In genomic region chrX:152135195-152135594, GRCm38 (mm10) we compare ENCODE assay signal across 14 mouse cellular contexts. TPM values are rescaled to one million over a fixed set of nuclear protein-coding genes. Genes with fewer than 3 reads are reported as not detected.
DNase-seq lines count a peak whose midpoint lies in the region.
"Had no signal": no experiment of that assay in that cellular context is flagged by ENCODE, and none has a peak within 500 bp of the region (broad histone marks: within the 10 kb centered on the region; RNA-seq: fewer than 3 reads in every experiment).

No protein-coding gene starts in this region.

- intact Hi-C loops in heart, postnatal 25 days (cut with DNase I) = no loop called here

- peak; percentile 83 for DNase-seq in heart, adult 11 months
- no peak for DNase-seq in heart, postnatal 25 days (ENCODE audit: low spot score)
- peak; percentile 28 for DNase-seq in lung, postnatal 10 days
- DNase-seq in lung, postnatal 14 days = no peak
- peak; percentile 18 for DNase-seq in NIH3T3 (ENCODE audit: low read depth)
- DNase-seq in right cerebral cortex, postnatal 36 days (ENCODE audit: low spot score in 2 of 2) = no peak
- DNase-seq: adrenal gland, postnatal 14 days; cerebellum, adult 11 months; cerebellum, adult 2 months; cerebellum, adult 9-11 months; cerebellum, postnatal 25 days; gastrocnemius, postnatal 10 days; heart, postnatal 14 days; kidney, adult 11 months had no signal

RNA-seq across cellular contexts. Expression of gene Iqsec2, which starts 8.9 kb away (rescaled TPM):
- 10 to 100 TPM; 80.6 to 80.7 TPM for total RNA-seq in heart, postnatal 25 days (2021)

Comparison
In these comparisons a context has a peak if more than half of its experiments do, and no peak if none do; other contexts are left out.
1. DNase-seq: peak in heart, adult 11 months (single experiment), lung, postnatal 10 days (single experiment) and NIH3T3 (single experiment); none in heart, postnatal 25 days (single experiment), lung, postnatal 14 days (single experiment) and right cerebral cortex, postnatal 36 days (0 of 2).